Mouse (Mus musculus) CH12.LX (cell line): ENCODE data around the gene Pik3c2g. TPM values are rescaled to one million over a fixed set of nuclear protein-coding genes. Genes with fewer than 3 reads are reported as not detected.

Source experiments
- DNase-seq: peaks from one replicate; pipeline ENCODE4 v3.0.0-alpha.2; 2013; ENCODE audit errors: extremely low read depth
- H3K27ac ChIP-seq: 2 replicates; pipeline ENCODE4 v1.5.1; 2012; ENCODE audit warnings: low read depth, mild to moderate bottlenecking, control low read depth, moderate library complexity; ENCODE audit not compliant: insufficient read depth
- H3K27me3 ChIP-seq: replicated peaks from 2 replicates; pipeline ENCODE3; 2012; ENCODE audit warnings: inconsistent platforms
- H3K36me3 ChIP-seq, 2 experiments: replicated peaks in 1 of 2; 2 replicates each; pipeline versions ENCODE3 to v1.6.1; 2012; ENCODE audit warnings: inconsistent platforms in 1 of 2, low read length in 1 of 2, mild to moderate bottlenecking in 1 of 2, mixed read lengths in 1 of 2, moderate library complexity in 1 of 2; ENCODE audit not compliant: control insufficient read depth in 1 of 2, insufficient read depth in 1 of 2
- H3K4me1 ChIP-seq, 2 experiments: 2 replicates each; pipeline ENCODE4 v1.6.1; 2012; ENCODE audit warnings: inconsistent platforms in 1 of 2, moderate library complexity in 1 of 2; ENCODE audit not compliant: insufficient read depth in 2 of 2, control insufficient read depth in 1 of 2
- H3K4me2 ChIP-seq: 2 replicates; pipeline ENCODE4 v1.6.1; 2012; ENCODE audit warnings: low read depth, mild to moderate bottlenecking, control low read depth; ENCODE audit not compliant: poor library complexity, insufficient read depth, severe bottlenecking
- H3K4me3 ChIP-seq, 3 experiments: fragments of 150-350 bp in 1 of 3; sonication (generic) in 1 of 3; replicated peaks in 1 of 3; 2 replicates each; pipeline versions ENCODE3 to v1.5.1; 2011 to 2012; ENCODE audit warnings: low read depth in 2 of 3, low read length in 2 of 3, mild to moderate bottlenecking in 2 of 3, moderate library complexity in 2 of 3, control low read depth in 1 of 3, improper control_type of control experiment in 1 of 3, inconsistent platforms in 1 of 3, mixed read lengths in 1 of 3; ENCODE audit not compliant: poor library complexity in 1 of 3
- H3K79me2 ChIP-seq: replicated peaks from 2 replicates; pipeline ENCODE4 v1.6.1; 2012; ENCODE audit warnings: mild to moderate bottlenecking, moderate library complexity; ENCODE audit not compliant: control insufficient read depth, poor library complexity, insufficient read depth, severe bottlenecking; ENCODE audit errors: extremely low read depth
- H3K9ac ChIP-seq: 2 replicates; pipeline ENCODE4 v1.6.1; 2012; ENCODE audit warnings: low read depth, mild to moderate bottlenecking, control low read depth, moderate library complexity; ENCODE audit not compliant: insufficient read depth
- H3K9me3 ChIP-seq: replicated peaks from 2 replicates; pipeline ENCODE3; 2012; ENCODE audit warnings: low read length, inconsistent platforms, mixed read lengths
- BHLHE40 ChIP-seq: IDR thresholded peaks from 2 replicates; pipeline ENCODE4 v1.6.1; 2011; ENCODE audit warnings: mild to moderate bottlenecking, low read depth, low read length, improper control_type of control experiment
- CHD1 ChIP-seq: IDR thresholded peaks from 2 replicates; pipeline ENCODE4 v1.6.1; 2012; ENCODE audit warnings: low read depth, low read length, improper control_type of control experiment, inconsistent platforms
- E2F4 ChIP-seq: IDR thresholded peaks from 2 replicates; pipeline ENCODE4 v1.6.1; 2011; ENCODE audit warnings: low read depth, low read length, improper control_type of control experiment; ENCODE audit not compliant: insufficient replicate concordance
- EP300 ChIP-seq: IDR thresholded peaks from 2 replicates; pipeline ENCODE4 v1.6.1; 2011; ENCODE audit warnings: low read length, improper control_type of control experiment
- GABPA ChIP-seq: IDR thresholded peaks from 2 replicates; pipeline ENCODE4 v1.6.1; 2012; ENCODE audit warnings: low read depth, low read length, improper control_type of control experiment, inconsistent platforms; ENCODE audit not compliant: insufficient replicate concordance
- JUN ChIP-seq: IDR thresholded peaks from 2 replicates; pipeline ENCODE4 v1.6.1; 2011; ENCODE audit warnings: low read depth, mild to moderate bottlenecking, low read length, improper control_type of control experiment, moderate library complexity; ENCODE audit not compliant: insufficient read depth
- JUND ChIP-seq: conservative IDR thresholded peaks from 2 replicates; pipeline ENCODE4 v1.6.1; 2011; ENCODE audit warnings: low read depth, low read length, improper control_type of control experiment
- MAX ChIP-seq: IDR thresholded peaks from 2 replicates; pipeline ENCODE4 v1.6.1; 2011; ENCODE audit warnings: low read length, improper control_type of control experiment
- MAZ ChIP-seq: IDR thresholded peaks from 2 replicates; pipeline ENCODE4 v1.6.1; 2012; ENCODE audit warnings: low read depth, mild to moderate bottlenecking, inconsistent platforms, low read length, improper control_type of control experiment, moderate library complexity
- MEF2A ChIP-seq: IDR thresholded peaks from 2 replicates; pipeline ENCODE4 v1.6.1; 2014; ENCODE audit warnings: low read depth, mild to moderate bottlenecking, inconsistent platforms, low read length, improper control_type of control experiment, borderline replicate concordance
- MXI1 ChIP-seq: IDR thresholded peaks from 2 replicates; pipeline ENCODE4 v1.6.1; 2011; ENCODE audit warnings: mild to moderate bottlenecking, low read depth, low read length, improper control_type of control experiment
- NELFE ChIP-seq: IDR thresholded peaks from 2 replicates; pipeline ENCODE4 v1.6.1; 2011; ENCODE audit warnings: low read depth, low read length, improper control_type of control experiment
- POLR2A ChIP-seq: IDR thresholded peaks from 2 replicates; pipeline ENCODE4 v1.6.1; 2011; ENCODE audit warnings: low read depth, mild to moderate bottlenecking, improper control_type of control experiment, low read length
- POLR2AphosphoS2 ChIP-seq: IDR thresholded peaks from 2 replicates; pipeline ENCODE4 v1.6.1; 2011; ENCODE audit warnings: low read depth, low read length, improper control_type of control experiment
- SIN3A ChIP-seq: IDR thresholded peaks from 2 replicates; pipeline ENCODE4 v1.6.1; 2012; ENCODE audit warnings: low read length, improper control_type of control experiment, inconsistent platforms
- TCF12 ChIP-seq: IDR thresholded peaks from 2 replicates; pipeline ENCODE4 v1.6.1; 2014; ENCODE audit warnings: low read depth, mild to moderate bottlenecking, inconsistent platforms, low read length, improper control_type of control experiment
- UBTF ChIP-seq: IDR thresholded peaks from 2 replicates; pipeline ENCODE4 v1.6.1; 2012; ENCODE audit warnings: low read depth, mild to moderate bottlenecking, inconsistent platforms, low read length, improper control_type of control experiment, moderate library complexity
- USF1 ChIP-seq: IDR thresholded peaks from 2 replicates; pipeline ENCODE4 v1.6.1; 2014; ENCODE audit warnings: low read depth, mild to moderate bottlenecking, inconsistent platforms, low read length, improper control_type of control experiment
- ZMIZ1 ChIP-seq: IDR thresholded peaks from 2 replicates; pipeline ENCODE4 v1.6.1; 2012; ENCODE audit warnings: low read depth, mild to moderate bottlenecking, inconsistent platforms, low read length, improper control_type of control experiment
- ZNF384 ChIP-seq: IDR thresholded peaks from 2 replicates; pipeline ENCODE4 v1.6.1; 2012; ENCODE audit warnings: low read depth, low read length, improper control_type of control experiment, inconsistent platforms
- dilution Hi-C: fragments of 300-500 bp; cut with MboI; formaldehyde crosslinking; loops from 2 replicates; pipeline ENCODE4 v1.14.3; 2020; ENCODE audit warnings: low sequenced_read_pairs; ENCODE audit not compliant: extremely low pct_unique_long_range_greater_than_20kb, extremely low pct_ligation_motif_present
- in situ Hi-C: fragments of 300-500 bp; cut with MboI; formaldehyde crosslinking; loops from 3 replicates; pipeline ENCODE4 v1.14.3; 2019; ENCODE audit warnings: low sequenced_read_pairs, low pct_ligation_motif_present, low pct_unique_long_range_greater_than_20kb, mixed read lengths
- polyA plus RNA-seq: library from polyadenylated mRNA; unstranded; fragments of >175 nt; gene quantifications from 2 replicates; pipeline ENCODE4 v1.2.1, GENCODE M21; 2012; ENCODE audit warnings: low read depth; ENCODE audit not compliant: insufficient read length
- total RNA-seq, 2 experiments: library from RNA; depleted of rRNA; stranded (reverse); fragments of 300-350 nt in 1 of 2; fragments of >200 nt in 1 of 2; gene quantifications; 2 replicates each; pipeline ENCODE4 v1.2.3; 2012 to 2014

The Pik3c2g gene
- total and polyA plus RNA-seq, 3 experiments, result not detected

GRCm38 (mm10) chr6:139971608-139972298 is 384.7 kb downstream of the Pik3c2g start:
- no peak for TF ChIP-seq E2F4
- TF ChIP-seq CHD1, result no peak
- no peak for TF ChIP-seq ZMIZ1
- TF ChIP-seq UBTF, result no peak
- TF ChIP-seq POLR2A, result no peak
- no peak for TF ChIP-seq POLR2AphosphoS2
- TF ChIP-seq EP300, result no peak
- TF ChIP-seq MXI1, result no peak
- TF ChIP-seq USF1, result no peak
- Histone ChIP-seq H3K79me2 (no peaks in the 10 kb centered on the region), H3K36me3 (no peaks in the 10 kb centered on the region), H3K9me3 (peaks cover 54% of the 10 kb centered on the region), H3K9ac (no peak overlapping the region), H3K4me3 (no peak overlapping the region), H3K4me1 (no peaks in the 10 kb centered on the region), H3K27me3 (no peaks in the 10 kb centered on the region), H3K4me2 (no peak overlapping the region), H3K27ac (no peak overlapping the region)
- dilution Hi-C loops (no loop called here), in situ Hi-C loops (no loop called here)
- DNase-seq, result no peak

- H3K27ac ChIP-seq, result no peak overlapping the region
- no peaks in the 10 kb centered on the region for H3K36me3 ChIP-seq
- peaks cover 56% of the 10 kb centered on the region for H3K9me3 ChIP-seq
- no peak overlapping the region for H3K4me2 ChIP-seq
- no peak overlapping the region for H3K4me3 ChIP-seq
- H3K4me1 ChIP-seq, result no peaks in the 10 kb centered on the region
- in situ Hi-C loops, result no loop called here
- H3K79me2 ChIP-seq, result no peaks in the 10 kb centered on the region
- dilution Hi-C loops, result no loop called here
- no peak overlapping the region for H3K9ac ChIP-seq
- no peak for DNase-seq
- no peak for TF ChIP-seq ZNF384
- TF ChIP-seq TCF12, result no peak
- no peak for TF ChIP-seq MXI1
- TF ChIP-seq GABPA, result no peak
- no peak for TF ChIP-seq BHLHE40
- TF ChIP-seq NELFE, result no peak
- TF ChIP-seq MAX, result no peak
- TF ChIP-seq MEF2A, result no peak
- TF ChIP-seq JUN, result no peak
- no peak for TF ChIP-seq JUND
- no peak for TF ChIP-seq SIN3A
- TF ChIP-seq E2F4, result no peak
- TF ChIP-seq MAZ, result no peak
- no peaks in the 10 kb centered on the region for H3K27me3 ChIP-seq
These were observed 387.6 kb downstream of the Pik3c2g start for GRCm38 (mm10) chr6:139974668-139975067.
